Mouse (Mus musculus): ENCODE measurements around the gene Gprc5c. TPM values are rescaled to one million over a fixed set of nuclear protein-coding genes. Genes with fewer than 3 reads are reported as not detected.
A peak's percentile ranks its signal among the peaks of the same experiment; 100 is the strongest.

Gene Gprc5c
- polyA plus RNA-seq, 1 experiment from 2014 or later, result 21.8 TPM

DNA sequence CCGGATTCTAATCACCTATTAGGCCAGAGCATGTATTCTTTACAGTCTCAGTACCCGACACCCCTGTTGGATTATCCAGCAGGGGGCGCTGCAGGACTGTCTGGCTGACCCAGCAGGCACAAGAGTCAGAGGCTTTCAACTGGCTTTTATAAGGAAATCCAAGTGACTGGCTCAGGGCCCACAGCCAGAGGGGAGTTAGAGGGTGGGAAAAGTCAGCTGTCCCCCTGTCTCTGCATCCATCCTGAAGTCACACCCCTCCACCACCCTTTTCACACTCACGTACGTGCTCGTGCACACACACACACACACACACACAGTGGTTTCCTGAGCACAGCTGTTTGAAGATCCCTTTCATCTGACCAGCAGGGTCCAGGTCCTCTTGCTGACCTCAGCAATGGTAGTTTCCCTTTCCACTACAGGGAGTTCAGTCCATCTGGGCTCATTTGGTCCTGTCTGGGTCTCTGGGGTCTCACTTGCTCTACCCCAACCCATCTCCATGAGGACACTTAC, 38.2 kb upstream of the Gprc5c start:
- 16% methylated on average over 6 of the region's 6 CpGs for WGBS
- no peaks in the 10 kb centered on the region for H3K27me3 ChIP-seq (replicated peaks; ENCODE audit: control insufficient read depth, insufficient read depth, low read length)
- H3K9me3 ChIP-seq (ENCODE audit: control insufficient read depth, low read length), result no peaks in the 10 kb centered on the region
- H3K27ac ChIP-seq (ENCODE audit: low read depth), result no peak overlapping the region
- DNase-seq (ENCODE audit: low spot score), result peak; percentile 99
- no peak overlapping the region for H3K4me2 ChIP-seq (ENCODE audit: low read length)
- no peak overlapping the region for H3K4me3 ChIP-seq (ENCODE audit: low read depth, low read length)
- peak; percentile 51 for ATAC-seq (replicated peaks; ENCODE audit: low FRiP score, low TSS enrichment, low read depth)
- H3K9ac ChIP-seq (ENCODE audit: low read length), result no peak overlapping the region
- 0 out of 2 replicates have a peak, but pooled peaks cover 8% of the 10 kb centered on the region for H3K4me1 ChIP-seq (replicated peaks; ENCODE audit: control insufficient read depth, insufficient read depth, low read length)
- no peaks in the 10 kb centered on the region for H3K36me3 ChIP-seq (ENCODE audit: control insufficient read depth, insufficient read depth, low read length)

DNA sequence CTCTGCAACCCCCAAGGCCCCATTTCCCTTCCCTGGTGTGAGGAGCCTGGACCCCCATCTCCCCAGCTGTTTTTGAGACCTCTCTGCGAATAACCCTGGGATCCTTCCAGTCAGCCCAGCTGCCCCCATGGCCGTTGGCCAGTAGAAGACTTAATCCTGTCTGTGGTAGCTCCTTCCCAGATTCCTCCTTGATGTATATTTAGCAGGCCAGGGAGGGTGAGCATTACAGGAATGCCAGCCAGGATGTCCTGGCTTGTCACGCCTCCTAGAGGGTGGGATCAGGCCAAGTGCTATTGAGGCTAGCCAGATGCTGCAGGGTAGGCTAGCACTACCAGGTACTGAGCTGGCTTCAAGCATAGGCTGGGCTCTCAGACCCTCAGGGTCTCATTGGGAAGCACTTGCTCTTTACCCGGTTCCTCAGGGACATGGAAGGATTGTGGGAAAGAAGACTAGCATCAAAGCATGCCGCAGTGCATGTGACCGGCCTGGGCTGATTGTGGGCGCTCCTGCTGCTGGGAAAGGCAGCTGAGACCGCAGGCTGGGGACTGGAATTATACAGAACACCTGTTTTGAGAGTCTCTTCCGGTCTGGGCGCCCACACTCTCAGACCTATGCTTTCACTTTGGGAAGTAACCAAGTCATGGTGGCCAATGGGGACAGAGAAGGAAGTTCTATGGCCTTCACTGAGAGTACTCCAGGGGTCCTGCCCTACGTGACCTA, 35.9 kb upstream of the Gprc5c start:
- Histone ChIP-seq H3K9ac (ENCODE audit: low read length) (no peak overlapping the region), H3K36me3 (ENCODE audit: control insufficient read depth, insufficient read depth, low read length) (no peaks in the 10 kb centered on the region), H3K27me3 (replicated peaks; ENCODE audit: control insufficient read depth, insufficient read depth, low read length) (no peaks in the 10 kb centered on the region), H3K4me3 (ENCODE audit: low read depth, low read length) (no peak overlapping the region), H3K4me1 (replicated peaks; ENCODE audit: control insufficient read depth, insufficient read depth, low read length) (0 out of 2 replicates have a peak, but pooled peaks cover 4% of the 10 kb centered on the region), H3K27ac (ENCODE audit: low read depth) (no peak overlapping the region), H3K4me2 (ENCODE audit: low read length) (no peak overlapping the region), H3K9me3 (ENCODE audit: control insufficient read depth, low read length) (no peaks in the 10 kb centered on the region)
- ATAC-seq (replicated peaks; ENCODE audit: low FRiP score, low TSS enrichment, low read depth), result no peak
- WGBS, result 64% methylated on average over 11 of the region's 11 CpGs
- DNase-seq (ENCODE audit: low spot score), result no peak

DNA sequence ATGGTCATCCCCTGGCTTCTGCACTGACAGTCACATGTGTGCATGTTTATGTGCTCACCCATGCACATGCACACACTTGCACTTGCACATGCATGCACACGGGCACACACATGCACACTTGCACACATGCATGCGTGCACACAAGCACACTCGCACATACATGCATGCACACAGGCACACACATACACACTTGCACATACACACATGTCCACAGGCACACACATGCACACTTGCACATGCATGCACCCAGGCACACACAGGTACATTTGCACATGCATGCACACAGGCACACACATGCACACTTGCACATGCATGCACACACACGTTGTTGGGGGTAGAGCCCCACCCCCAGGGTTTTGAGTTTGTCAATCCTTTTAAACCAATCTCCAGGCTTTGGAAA, 34.0 kb upstream of the Gprc5c start:
- no peaks in the 10 kb centered on the region for H3K9me3 ChIP-seq (ENCODE audit: control insufficient read depth, low read length)
- H3K4me1 ChIP-seq (replicated peaks; ENCODE audit: control insufficient read depth, insufficient read depth, low read length), result 0 out of 2 replicates have a peak, but pooled peaks cover 4% of the 10 kb centered on the region
- DNase-seq (ENCODE audit: low spot score) (no peak), ATAC-seq (replicated peaks; ENCODE audit: low FRiP score, low TSS enrichment, low read depth) (no peak)
- no peaks in the 10 kb centered on the region for H3K36me3 ChIP-seq (ENCODE audit: control insufficient read depth, insufficient read depth, low read length)
- H3K27ac ChIP-seq (ENCODE audit: low read depth), result no peak overlapping the region
- H3K27me3 ChIP-seq (replicated peaks; ENCODE audit: control insufficient read depth, insufficient read depth, low read length), result no peaks in the 10 kb centered on the region
- H3K4me2 ChIP-seq (ENCODE audit: low read length), result no peak overlapping the region
- H3K4me3 ChIP-seq (ENCODE audit: low read depth, low read length), result no peak overlapping the region
- WGBS, result 88% methylated on average over 4 of the region's 4 CpGs
- no peak overlapping the region for H3K9ac ChIP-seq (ENCODE audit: low read length)

DNA sequence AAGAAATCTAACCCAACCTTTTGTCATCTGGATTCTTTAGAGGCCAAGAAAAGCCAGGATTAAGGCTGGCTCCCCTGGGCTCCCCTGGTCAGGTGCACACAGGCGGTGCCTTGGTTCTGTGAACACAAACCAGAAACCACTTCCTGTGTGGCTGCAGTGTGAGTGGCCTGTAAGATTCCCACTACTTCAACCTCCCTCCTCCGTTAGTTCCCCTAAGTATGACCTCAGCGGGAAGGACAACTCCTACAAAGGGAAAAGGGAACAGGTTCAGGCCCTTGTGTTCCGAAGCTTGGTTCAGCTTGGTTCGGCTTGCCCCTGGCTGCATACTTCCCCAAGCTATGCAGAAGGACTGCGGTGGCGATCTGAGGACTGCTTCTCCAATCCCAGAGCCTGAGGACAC, 32.8 kb upstream of the Gprc5c start:
- H3K27me3 ChIP-seq (replicated peaks; ENCODE audit: control insufficient read depth, insufficient read depth, low read length), result no peaks in the 10 kb centered on the region
- H3K27ac ChIP-seq (ENCODE audit: low read depth), result no peak overlapping the region
- no peak overlapping the region for H3K4me3 ChIP-seq (ENCODE audit: low read depth, low read length)
- no peak overlapping the region for H3K4me2 ChIP-seq (ENCODE audit: low read length)
- H3K9ac ChIP-seq (ENCODE audit: low read length), result no peak overlapping the region
- no peak for ATAC-seq (replicated peaks; ENCODE audit: low FRiP score, low TSS enrichment, low read depth)
- no peaks in the 10 kb centered on the region for H3K36me3 ChIP-seq (ENCODE audit: control insufficient read depth, insufficient read depth, low read length)
- DNase-seq (ENCODE audit: low spot score), result no peak
- WGBS, result 89% methylated on average over 7 of the region's 7 CpGs
- H3K9me3 ChIP-seq (ENCODE audit: control insufficient read depth, low read length), result no peaks in the 10 kb centered on the region
- peaks cover 12% of the 10 kb centered on the region for H3K4me1 ChIP-seq (replicated peaks; ENCODE audit: control insufficient read depth, insufficient read depth, low read length)

DNA sequence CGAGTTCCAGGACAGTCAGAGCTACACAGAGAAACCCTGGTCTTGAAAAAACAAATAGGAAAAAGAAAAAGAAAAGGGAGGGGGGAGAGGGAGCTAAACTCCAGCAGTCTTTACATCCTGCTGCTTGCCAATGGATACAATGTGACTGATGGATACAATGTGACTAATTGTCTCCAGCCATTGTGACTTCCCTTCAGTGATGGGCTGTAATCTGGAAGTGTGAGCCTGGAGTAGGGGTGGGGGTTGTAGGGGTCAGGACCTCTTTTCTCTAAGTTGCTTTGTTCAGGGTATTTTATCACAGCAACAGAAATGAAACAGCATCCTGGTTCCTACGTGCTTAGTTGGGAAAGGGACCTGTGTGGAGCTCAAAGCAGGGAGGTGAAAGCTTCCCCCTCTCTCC, 31.8 kb upstream of the Gprc5c start:
- DNase-seq (ENCODE audit: low spot score), result no peak
- no peaks in the 10 kb centered on the region for H3K36me3 ChIP-seq (ENCODE audit: control insufficient read depth, insufficient read depth, low read length)

DNA sequence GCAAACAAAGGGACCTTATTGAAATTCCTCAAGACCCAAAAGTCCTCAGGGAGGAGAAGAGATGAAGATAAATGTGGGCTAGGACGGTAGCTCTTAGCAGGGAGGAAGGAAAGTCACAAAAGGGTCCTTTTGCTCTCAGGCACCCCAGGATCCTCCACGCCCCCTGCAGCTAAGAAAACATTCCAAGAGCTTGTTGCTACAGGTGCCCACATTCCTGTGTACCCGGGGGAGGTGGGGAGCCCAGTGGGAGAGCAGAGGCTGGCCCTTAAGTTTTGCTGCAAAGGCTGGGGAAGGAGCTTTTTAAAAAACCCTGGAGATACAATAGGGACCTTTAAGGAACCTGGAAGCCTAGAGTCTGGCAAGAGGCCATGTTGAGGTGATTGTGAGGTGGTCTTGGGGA, 30.5 kb upstream of the Gprc5c start:
- Histone ChIP-seq H3K4me3 (ENCODE audit: low read depth, low read length) (no peak overlapping the region), H3K4me1 (replicated peaks; ENCODE audit: control insufficient read depth, insufficient read depth, low read length) (peaks cover 12% of the 10 kb centered on the region), H3K36me3 (ENCODE audit: control insufficient read depth, insufficient read depth, low read length) (no peaks in the 10 kb centered on the region), H3K27me3 (replicated peaks; ENCODE audit: control insufficient read depth, insufficient read depth, low read length) (no peaks in the 10 kb centered on the region), H3K9ac (ENCODE audit: low read length) (no peak overlapping the region), H3K4me2 (ENCODE audit: low read length) (no peak overlapping the region), H3K27ac (ENCODE audit: low read depth) (no peak overlapping the region), H3K9me3 (ENCODE audit: control insufficient read depth, low read length) (no peaks in the 10 kb centered on the region)
- DNase-seq (ENCODE audit: low spot score) (no peak), ATAC-seq (replicated peaks; ENCODE audit: low FRiP score, low TSS enrichment, low read depth) (no peak)
- WGBS, result 41% methylated on average over 3 of the region's 3 CpGs

More for the DNA sequence above, 31.8 kb upstream of the Gprc5c start:
- H3K4me3 ChIP-seq (ENCODE audit: low read depth, low read length), result no peak overlapping the region
- no peak overlapping the region for H3K9ac ChIP-seq (ENCODE audit: low read length)
- peaks cover 16% of the 10 kb centered on the region for H3K4me1 ChIP-seq (replicated peaks; ENCODE audit: control insufficient read depth, insufficient read depth, low read length)
- 48% methylated on average over 2 of the region's 2 CpGs for WGBS
- no peaks in the 10 kb centered on the region for H3K9me3 ChIP-seq (ENCODE audit: control insufficient read depth, low read length)
- H3K27ac ChIP-seq (ENCODE audit: low read depth), result no peak overlapping the region
- ATAC-seq (replicated peaks; ENCODE audit: low FRiP score, low TSS enrichment, low read depth), result no peak
- H3K4me2 ChIP-seq (ENCODE audit: low read length), result no peak overlapping the region
- no peaks in the 10 kb centered on the region for H3K27me3 ChIP-seq (replicated peaks; ENCODE audit: control insufficient read depth, insufficient read depth, low read length)

DNA sequence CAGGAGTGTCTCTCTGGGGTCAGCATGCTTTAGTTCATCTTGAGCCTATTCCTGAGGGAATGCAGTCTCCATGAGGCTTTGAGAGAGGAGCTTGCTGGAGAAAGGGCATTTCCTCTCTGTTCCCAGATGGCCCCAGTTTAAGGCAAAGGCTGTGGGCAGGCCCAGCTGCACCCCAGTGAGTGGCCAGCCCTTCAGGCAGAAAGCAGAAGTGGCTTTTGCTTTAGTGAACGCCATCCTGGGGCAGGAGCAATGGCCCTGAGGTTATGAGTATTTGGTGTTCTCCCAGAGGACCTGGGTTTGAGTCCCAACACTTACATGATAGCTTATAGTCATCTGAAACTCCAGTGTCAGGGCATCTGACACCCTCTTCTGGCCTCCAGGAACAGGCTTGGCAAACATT, 29.6 kb upstream of the Gprc5c start:
- no peaks in the 10 kb centered on the region for H3K36me3 ChIP-seq (ENCODE audit: control insufficient read depth, insufficient read depth, low read length)
- DNase-seq (ENCODE audit: low spot score) (no peak), ATAC-seq (replicated peaks; ENCODE audit: low FRiP score, low TSS enrichment, low read depth) (no peak)
- no peak overlapping the region for H3K4me3 ChIP-seq (ENCODE audit: low read depth, low read length)
- H3K4me2 ChIP-seq (ENCODE audit: low read length), result no peak overlapping the region
- no peaks in the 10 kb centered on the region for H3K27me3 ChIP-seq (replicated peaks; ENCODE audit: control insufficient read depth, insufficient read depth, low read length)
- no peak overlapping the region for H3K27ac ChIP-seq (ENCODE audit: low read depth)
- H3K9me3 ChIP-seq (ENCODE audit: control insufficient read depth, low read length), result no peaks in the 10 kb centered on the region
- 62% methylated on average over 1 of the region's 1 CpGs for WGBS
- no peak overlapping the region for H3K9ac ChIP-seq (ENCODE audit: low read length)
- H3K4me1 ChIP-seq (replicated peaks; ENCODE audit: control insufficient read depth, insufficient read depth, low read length), result peaks cover 12% of the 10 kb centered on the region

DNA sequence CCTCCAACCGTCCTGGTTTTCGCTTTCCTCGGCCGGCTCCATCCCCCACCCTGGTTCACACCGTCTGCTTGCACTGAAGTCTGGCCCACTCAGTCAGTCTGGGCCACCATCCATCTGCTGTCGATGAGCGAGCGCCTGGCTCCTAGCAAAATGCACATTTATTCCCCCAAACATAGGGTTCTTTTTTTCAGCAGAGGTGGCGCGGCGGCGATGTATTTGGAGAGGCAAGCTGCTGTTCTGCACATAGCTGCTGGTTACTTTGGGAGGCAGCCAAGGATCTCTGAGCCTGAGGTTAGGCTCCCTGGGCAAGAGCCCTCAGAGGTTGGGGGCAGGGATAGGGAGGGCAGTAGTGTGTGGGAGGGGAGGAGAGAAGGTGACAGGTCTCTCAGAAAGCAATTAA, 28.2 kb upstream of the Gprc5c start:
- WGBS, result 43% methylated on average over 12 of the region's 12 CpGs
- DNase-seq (ENCODE audit: low spot score) (no peak), ATAC-seq (replicated peaks; ENCODE audit: low FRiP score, low TSS enrichment, low read depth) (no peak)
- H3K4me2 ChIP-seq (ENCODE audit: low read length), result no peak overlapping the region
- H3K27me3 ChIP-seq (replicated peaks; ENCODE audit: control insufficient read depth, insufficient read depth, low read length), result no peaks in the 10 kb centered on the region
- H3K9me3 ChIP-seq (ENCODE audit: control insufficient read depth, low read length), result no peaks in the 10 kb centered on the region
- H3K9ac ChIP-seq (ENCODE audit: low read length), result no peak overlapping the region
- peaks cover 12% of the 10 kb centered on the region for H3K4me1 ChIP-seq (replicated peaks; ENCODE audit: control insufficient read depth, insufficient read depth, low read length)
- no peak overlapping the region for H3K4me3 ChIP-seq (ENCODE audit: low read depth, low read length)
- H3K36me3 ChIP-seq (ENCODE audit: control insufficient read depth, insufficient read depth, low read length), result no peaks in the 10 kb centered on the region
- no peak overlapping the region for H3K27ac ChIP-seq (ENCODE audit: low read depth)

DNA sequence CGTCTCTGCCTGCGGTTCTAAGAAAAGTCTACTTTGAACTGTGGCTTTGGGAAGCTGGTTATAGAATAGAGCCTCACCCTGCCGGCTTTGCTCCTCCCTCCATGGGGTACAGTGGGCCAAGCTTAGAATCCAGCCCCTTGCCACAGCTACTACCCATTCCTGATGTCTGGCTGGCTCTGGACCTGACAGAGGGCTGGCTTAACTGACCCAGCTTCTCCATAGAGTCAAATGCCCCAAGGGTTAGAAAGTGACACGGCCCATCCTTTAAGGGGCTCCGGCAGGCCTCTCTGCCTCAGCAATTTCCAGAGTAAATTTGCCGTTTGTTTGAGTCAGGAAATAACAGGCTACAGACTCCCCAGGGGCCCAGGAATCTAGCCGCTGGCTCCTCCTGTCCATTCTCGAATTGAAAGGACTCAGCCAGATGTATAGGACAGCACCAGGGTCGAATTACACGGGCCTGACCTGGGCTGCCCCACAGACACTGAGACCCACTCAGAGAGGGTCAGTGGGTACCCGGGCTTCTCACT, 27.7 kb upstream of the Gprc5c start:
- Histone ChIP-seq H3K4me2 (ENCODE audit: low read length) (no peak overlapping the region), H3K27me3 (replicated peaks; ENCODE audit: control insufficient read depth, insufficient read depth, low read length) (no peaks in the 10 kb centered on the region), H3K27ac (ENCODE audit: low read depth) (no peak overlapping the region), H3K4me1 (replicated peaks; ENCODE audit: control insufficient read depth, insufficient read depth, low read length) (peaks cover 12% of the 10 kb centered on the region), H3K9me3 (ENCODE audit: control insufficient read depth, low read length) (no peaks in the 10 kb centered on the region), H3K36me3 (ENCODE audit: control insufficient read depth, insufficient read depth, low read length) (no peaks in the 10 kb centered on the region), H3K4me3 (ENCODE audit: low read depth, low read length) (no peak overlapping the region), H3K9ac (ENCODE audit: low read length) (no peak overlapping the region)
- ATAC-seq (replicated peaks; ENCODE audit: low FRiP score, low TSS enrichment, low read depth) (no peak), DNase-seq (ENCODE audit: low spot score) (no peak)
- WGBS, result 10% methylated on average over 11 of the region's 11 CpGs

Data from intestine, embryonic 14.5 days (tissue).